In the genomic region with DNA sequence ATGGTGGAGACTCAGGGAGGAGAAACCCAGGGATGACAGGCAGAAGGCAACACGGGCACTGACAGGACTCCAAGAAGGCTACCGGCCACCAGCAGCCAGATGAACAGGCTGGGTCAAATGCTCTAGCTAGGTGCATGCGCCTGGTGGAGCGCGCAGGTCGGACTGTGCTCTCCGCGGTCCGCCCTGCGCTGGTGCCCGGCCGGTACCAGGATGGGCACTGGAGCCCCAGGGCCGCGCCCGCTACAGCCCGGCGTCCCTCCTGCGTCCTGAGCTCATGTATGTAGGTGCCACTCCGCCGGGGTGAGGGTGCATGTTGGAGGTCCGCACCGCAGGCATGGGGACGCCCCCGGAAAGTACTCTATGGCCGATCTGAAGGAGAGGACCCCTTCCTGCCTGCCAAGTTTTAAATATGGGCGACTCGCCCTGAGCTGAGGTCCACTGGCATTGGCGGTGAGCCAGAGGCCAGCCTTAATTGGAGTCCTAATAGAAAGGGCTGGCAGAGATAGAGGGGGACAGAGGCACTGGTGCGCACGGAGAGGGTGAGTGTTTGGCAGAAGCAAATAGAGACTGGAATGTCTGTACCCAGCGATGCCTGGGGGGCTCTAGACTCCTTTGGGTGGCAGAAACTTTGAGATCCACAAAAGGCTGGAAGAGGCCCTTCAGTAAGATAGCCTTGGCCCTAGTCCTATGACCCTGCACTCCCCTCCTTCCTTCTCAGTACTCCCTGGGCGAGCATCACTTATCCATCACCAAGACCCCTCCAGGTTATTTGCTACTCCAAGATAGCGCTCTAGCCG, we compare ENCODE assay signal across 7 mouse cellular contexts. TPM values are rescaled to one million over a fixed set of nuclear protein-coding genes. Genes with fewer than 3 reads are reported as not detected.
DNase-seq lines count a peak whose midpoint lies in the region; ATAC-seq lines count a peak whose summit lies in the region.

No protein-coding gene starts in this region.

- H3K4me1 ChIP-seq in embryonic facial prominence, embryonic 12.5 days, result peaks cover 26% of the 10 kb centered on the region
- peaks cover 33% of the 10 kb centered on the region for H3K4me1 ChIP-seq in hindbrain, embryonic 10.5 days (replicated peaks)
- H3K4me1 ChIP-seq in midbrain, embryonic 16.5 days (ENCODE audit: control insufficient read depth, insufficient read depth, low read length), result peaks cover 11% of the 10 kb centered on the region

- peak overlapping the region; percentile 53 for H3K4me3 ChIP-seq in embryonic facial prominence, embryonic 12.5 days
- H3K4me3 ChIP-seq in hindbrain, embryonic 10.5 days, result peak overlapping the region; percentile 64
- peak overlapping the region; percentile 70 for H3K4me3 ChIP-seq in midbrain, embryonic 16.5 days (ENCODE audit: low read depth, low read length)

- H3K36me3 ChIP-seq in embryonic facial prominence, embryonic 12.5 days, result no peaks in the 10 kb centered on the region
- no peaks in the 10 kb centered on the region for H3K36me3 ChIP-seq in hindbrain, embryonic 10.5 days
- no peaks in the 10 kb centered on the region for H3K36me3 ChIP-seq in midbrain, embryonic 16.5 days (ENCODE audit: control insufficient read depth, insufficient read depth, low read length)

- H3K9ac ChIP-seq in embryonic facial prominence, embryonic 12.5 days, result no peak overlapping the region
- peak overlapping the region; percentile 72 for H3K9ac ChIP-seq in midbrain, embryonic 16.5 days (ENCODE audit: low read depth, low read length)

- no peaks in the 10 kb centered on the region for H3K9me3 ChIP-seq in embryonic facial prominence, embryonic 12.5 days
- no peaks in the 10 kb centered on the region for H3K9me3 ChIP-seq in hindbrain, embryonic 10.5 days
- H3K9me3 ChIP-seq in midbrain, embryonic 16.5 days (replicated peaks; ENCODE audit: control insufficient read depth, low read length, poor library complexity, severe bottlenecking), result no peaks in the 10 kb centered on the region

- peak overlapping the region; percentile 98 for H3K4me2 ChIP-seq in embryonic facial prominence, embryonic 12.5 days (replicated peaks)
- peak overlapping the region; percentile 99 for H3K4me2 ChIP-seq in midbrain, embryonic 16.5 days (ENCODE audit: low read length)

- ATAC-seq in embryonic facial prominence, embryonic 12.5 days (ENCODE audit: insufficient number of reproducible peaks, insufficient read depth, low FRiP score, low TSS enrichment), result peak; percentile 31; the same call in 1 of the 2 replicates
- ATAC-seq in midbrain, embryonic 16.5 days, result peak; percentile 59

- 1% methylated on average over 34 of the region's 34 CpGs for whole genome bisulfite sequencing in embryonic facial prominence, embryonic 12.5 days
- WGBS in hindbrain, embryonic 10.5 days, result under 1% methylated on average over 34 of the region's 34 CpGs
- under 1% methylated on average over 34 of the region's 34 CpGs for WGBS in midbrain, embryonic 16.5 days

- DNase-seq in layer of hippocampus, adult 11-12 months (ENCODE audit: low spot score), result peak; percentile 6
- no peak for DNase-seq in layer of hippocampus, adult 9-10 months (ENCODE audit: low spot score)
- peak; percentile 28 for DNase-seq in hindbrain, embryonic 10.5 days (ENCODE audit: low spot score)
- no peak for DNase-seq in spleen, adult 12 weeks (ENCODE audit: low spot score)
- no peak for DNase-seq in urinary bladder, postnatal 14 days (ENCODE audit: low spot score)

- H3K27ac ChIP-seq in embryonic facial prominence, embryonic 12.5 days, result no peak overlapping the region
- no peak overlapping the region for H3K27ac ChIP-seq in hindbrain, embryonic 10.5 days
- H3K27ac ChIP-seq in midbrain, embryonic 16.5 days (ENCODE audit: low read length), result peak overlapping the region; percentile 69

- H3K27me3 ChIP-seq in embryonic facial prominence, embryonic 12.5 days, result peaks cover 51% of the 10 kb centered on the region
- peaks cover 74% of the 10 kb centered on the region for H3K27me3 ChIP-seq in hindbrain, embryonic 10.5 days (ENCODE audit: insufficient read depth, poor library complexity, severe bottlenecking)
- H3K27me3 ChIP-seq in midbrain, embryonic 16.5 days (ENCODE audit: control insufficient read depth, insufficient read depth, low read depth, low read length), result peaks cover 4% of the 10 kb centered on the region

RNA-seq across cellular contexts. Expression of a gene that starts 0.4 kb away (rescaled TPM):
- 3.2 and 3.9 TPM in 2 replicates for polyA plus RNA-seq in embryonic facial prominence, embryonic 12.5 days (2016; fragmentation: Nextera tagmentation; extraction: Ambion mirVana)
- 0.30 and 0.57 TPM in 2 replicates for polyA plus RNA-seq in hindbrain, embryonic 10.5 days (2016; fragmentation: Nextera tagmentation; extraction: Ambion mirVana)
- polyA plus RNA-seq in midbrain, embryonic 16.5 days (2015; fragmentation: Nextera tagmentation; extraction: Ambion mirVana), result 6.9 and 11.0 TPM in 2 replicates

Comparison
In these comparisons a context has a peak if more than half of its experiments do, and no peak if none do; other contexts are left out.
1. DNase-seq: peak in layer of hippocampus, adult 11-12 months (single experiment) and hindbrain, embryonic 10.5 days (single experiment); none in layer of hippocampus, adult 9-10 months (single experiment), spleen, adult 12 weeks (single experiment) and urinary bladder, postnatal 14 days (single experiment).
2. Peak in every context shown above with its lines, with median percentiles within 50 percentile points of each other: H3K4me3 ChIP-seq.